Mouse (Mus musculus) brown adipose tissue, adult 24 weeks (tissue): ENCODE measurements at regions not wholly inside any gene's neighbourhood (a gene's known extent, or its start where the extent isn't known, plus 50 kb on each side); places are given as distances from the start of the nearest gene placed in this dataset.

Source experiments
- H3K27ac ChIP-seq: fragments of 200-500 bp; replicated peaks from 2 replicates; pipeline ENCODE4 v1.5.1; 2012; ENCODE audit warnings: low read depth, mild to moderate bottlenecking, low read length
- H3K4me1 ChIP-seq: fragments of 200-500 bp; 2 replicates; pipeline ENCODE4 v1.6.1; 2012; ENCODE audit warnings: low read length, mixed read lengths; ENCODE audit not compliant: control insufficient read depth, insufficient read depth, insufficient read length
- H3K4me3 ChIP-seq: fragments of 200-500 bp; 2 replicates; pipeline ENCODE4 v1.5.1; 2012; ENCODE audit warnings: low read depth, mild to moderate bottlenecking, low read length, moderate library complexity; ENCODE audit not compliant: insufficient read depth

DNA sequence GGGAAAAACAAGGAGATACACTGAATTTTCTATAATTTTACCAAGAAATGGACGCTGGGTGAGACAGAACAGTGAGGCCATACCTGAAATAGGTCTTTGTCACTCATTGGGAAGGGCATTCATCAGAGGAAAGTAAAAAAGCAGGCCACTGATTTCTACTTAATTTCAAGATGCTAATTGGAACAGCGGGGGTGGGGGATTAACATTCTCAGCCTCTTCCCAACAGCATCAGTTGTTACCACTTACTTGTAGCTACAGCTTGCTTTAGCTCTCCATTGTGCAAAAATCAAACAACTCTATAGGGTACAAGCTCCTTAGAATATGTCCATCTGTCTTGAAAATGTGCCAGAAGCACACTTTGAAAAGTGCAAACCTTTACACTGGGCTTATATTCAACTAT lies 580.2 kb downstream of the Psat1 start:
- no peaks in the 10 kb centered on the region for H3K4me1 ChIP-seq
- H3K27ac ChIP-seq: no peak overlapping the region
- H3K4me3 ChIP-seq: no peak overlapping the region

DNA sequence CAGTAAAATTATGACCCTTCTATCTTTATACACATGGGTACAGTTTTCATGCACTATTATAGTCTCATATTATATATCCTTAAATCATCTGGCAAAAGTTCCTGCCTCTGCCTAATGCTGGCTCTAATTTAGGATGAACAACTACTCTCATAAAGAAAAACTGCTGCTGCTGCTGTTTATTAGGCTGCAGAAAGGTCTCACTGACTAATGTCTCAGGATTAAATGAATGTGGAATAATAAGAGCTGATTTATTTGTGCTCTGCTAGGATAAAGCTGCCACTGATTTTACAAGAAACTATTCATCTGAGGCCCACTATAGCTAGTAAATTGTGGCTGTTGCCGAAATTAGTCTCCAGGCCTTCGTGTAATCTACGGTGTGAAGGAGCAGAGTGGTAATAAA lies 590.0 kb downstream of the Psat1 start:
- Histone ChIP-seq H3K4me1 (no peaks in the 10 kb centered on the region), H3K4me3 (no peak overlapping the region), H3K27ac (no peak overlapping the region)

DNA sequence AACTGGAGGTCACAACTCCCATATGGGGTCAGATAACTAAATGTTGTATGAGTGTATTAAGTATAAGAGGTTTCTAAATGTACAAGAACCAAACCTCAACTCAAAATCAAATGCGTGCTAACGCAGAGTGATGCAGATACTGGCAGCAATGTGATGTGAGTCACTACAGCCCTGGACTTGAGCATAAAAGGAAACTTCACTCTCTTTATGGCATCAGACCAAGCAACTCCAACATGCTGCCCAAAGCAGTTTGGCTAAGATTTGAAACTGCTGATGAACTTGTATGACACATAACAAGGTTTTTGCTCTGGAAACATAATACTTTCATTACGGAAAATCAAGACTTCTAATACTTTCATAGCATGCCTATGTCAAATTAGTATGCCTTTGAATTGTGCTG lies 598.8 kb downstream of the Psat1 start:
- Histone ChIP-seq H3K4me3 (no peak overlapping the region), H3K27ac (no peak overlapping the region)

DNA sequence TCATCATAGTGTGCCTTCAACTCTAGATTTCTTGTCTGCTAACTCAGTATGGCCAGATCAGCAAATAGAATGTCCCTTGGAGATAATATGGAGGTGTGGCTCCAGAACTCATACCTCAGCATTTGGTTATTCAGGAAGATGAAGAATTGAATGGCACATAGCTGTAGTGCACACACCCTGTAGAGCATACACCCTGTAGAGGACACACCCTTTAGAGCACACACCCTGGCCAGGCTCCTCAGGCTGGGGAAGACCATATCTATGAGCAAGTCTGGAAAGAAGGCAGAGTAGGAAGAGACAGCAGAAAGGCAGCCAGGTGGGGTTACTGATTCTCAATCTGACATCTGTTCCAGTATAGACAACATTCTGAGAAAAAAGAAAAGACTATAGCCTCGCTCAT lies 604.9 kb downstream of the Psat1 start:
- H3K4me3 ChIP-seq: no peak overlapping the region
- H3K4me1 ChIP-seq: no peaks in the 10 kb centered on the region
- no peak overlapping the region for H3K27ac ChIP-seq

More for the DNA sequence above, 598.8 kb downstream of the Psat1 start:
- no peaks in the 10 kb centered on the region for H3K4me1 ChIP-seq

DNA sequence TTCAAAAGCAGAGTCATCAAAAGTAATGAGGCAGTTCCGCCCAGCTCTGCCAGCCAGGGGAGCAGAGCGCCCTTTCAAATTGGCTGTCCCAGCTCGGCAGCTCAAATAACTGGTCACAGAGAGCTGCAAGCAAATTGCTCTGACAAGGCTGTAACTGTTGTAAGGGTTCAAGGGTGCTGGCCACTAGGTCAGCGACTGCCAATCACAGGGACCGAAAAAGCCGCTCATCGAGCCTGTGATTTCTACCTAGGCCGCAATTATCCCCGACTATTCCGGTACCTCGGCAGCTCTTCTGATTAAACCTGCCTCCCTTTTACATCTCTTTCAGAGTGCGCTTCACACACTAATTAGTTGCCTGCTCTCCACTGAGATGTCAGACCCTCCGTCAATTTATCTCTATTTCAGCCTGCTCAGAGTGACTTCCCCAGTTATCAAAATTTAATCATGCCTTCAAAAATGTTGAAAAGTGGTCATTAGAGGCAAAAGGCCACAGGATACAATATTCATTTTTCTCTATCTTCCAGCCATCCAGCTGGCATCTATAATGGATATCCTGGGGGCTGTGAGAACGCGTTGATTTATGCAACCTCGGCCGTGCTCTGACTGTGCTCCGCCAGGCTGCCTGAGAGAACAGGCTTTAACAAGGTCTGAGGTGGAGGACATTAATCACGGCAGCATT lies 606.7 kb downstream of the Psat1 start:
- Histone ChIP-seq H3K4me3 (no peak overlapping the region), H3K27ac (no peak overlapping the region), H3K4me1 (no peaks in the 10 kb centered on the region)

DNA sequence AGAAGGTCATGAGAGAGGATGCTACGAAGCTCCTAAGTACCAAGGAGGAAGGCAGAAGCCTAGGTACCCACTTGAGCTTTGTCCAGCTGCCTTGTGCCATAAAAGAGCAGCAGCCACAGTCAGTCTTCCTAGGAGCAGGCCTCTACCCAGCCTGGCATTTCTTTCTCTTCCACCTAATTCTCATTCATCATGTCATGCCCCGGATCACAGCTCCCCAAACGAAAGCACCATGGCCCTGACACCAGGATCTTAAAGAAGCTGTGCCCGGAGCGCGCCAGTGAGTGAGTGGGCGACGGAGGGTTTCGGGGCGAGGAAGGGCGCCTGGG lies 607.2 kb downstream of the Psat1 start:
- Histone ChIP-seq H3K4me1 (no peaks in the 10 kb centered on the region), H3K4me3 (no peak overlapping the region), H3K27ac (no peak overlapping the region)

DNA sequence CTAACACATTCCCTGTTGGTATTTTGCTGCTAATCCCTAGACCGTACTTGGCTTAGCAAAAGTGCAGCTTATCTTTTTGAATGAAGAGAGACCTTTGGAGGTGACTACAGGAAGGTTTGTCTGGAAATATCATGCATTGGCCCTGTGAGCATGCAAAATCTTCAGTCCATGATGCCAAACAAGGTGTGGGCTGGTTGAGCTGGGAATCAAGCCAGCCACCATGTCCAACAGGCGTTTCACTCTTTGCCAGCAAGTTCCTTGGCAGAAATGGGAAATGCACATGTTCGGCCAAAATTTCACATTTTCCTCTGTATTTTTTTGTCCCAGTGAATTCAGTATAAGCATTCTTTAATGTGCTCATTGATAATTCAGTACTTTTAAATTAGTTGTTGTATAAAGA lies 617.0 kb downstream of the Psat1 start:
- no peak overlapping the region for H3K4me3 ChIP-seq
- no peak overlapping the region for H3K27ac ChIP-seq
- H3K4me1 ChIP-seq: no peaks in the 10 kb centered on the region

DNA sequence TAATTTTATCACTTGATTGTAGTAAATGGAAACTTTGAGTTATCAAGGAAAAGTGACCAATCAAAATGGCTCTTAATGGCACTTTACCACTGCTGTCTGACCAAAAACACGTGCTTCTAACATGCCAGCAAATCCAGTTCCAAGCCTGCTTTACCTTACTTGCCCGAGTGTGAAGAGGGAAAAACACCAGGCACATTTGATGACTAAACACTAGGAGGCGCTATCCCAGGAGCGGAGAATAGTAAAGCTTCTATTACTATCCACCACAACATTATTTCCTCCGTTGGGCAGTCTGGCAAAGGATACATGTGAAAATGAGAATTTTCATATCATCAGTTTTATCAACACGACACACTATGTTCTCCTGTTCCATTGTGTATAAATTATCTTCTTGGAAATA lies 647.7 kb downstream of the Psat1 start:
- Histone ChIP-seq H3K27ac (no peak overlapping the region), H3K4me1 (no peaks in the 10 kb centered on the region), H3K4me3 (no peak overlapping the region)

DNA sequence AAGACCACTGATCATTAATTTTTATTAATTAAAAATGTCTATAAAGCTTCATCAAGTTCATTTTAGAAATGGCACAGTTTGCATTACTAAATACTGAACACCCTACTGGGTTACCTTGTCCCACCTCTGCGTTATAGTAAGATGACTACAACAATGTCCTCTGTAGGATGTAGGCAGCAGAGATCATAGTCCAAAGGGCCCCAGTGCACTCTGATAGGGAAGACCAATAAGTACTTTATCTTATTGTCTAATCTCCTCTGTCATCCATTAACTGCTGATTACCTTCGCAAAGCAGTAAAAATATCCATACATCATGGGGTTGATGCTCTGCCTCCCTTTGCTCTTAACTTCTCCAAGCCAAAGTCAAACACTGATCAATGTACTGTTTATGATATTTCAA lies 662.1 kb downstream of the Psat1 start:
- Histone ChIP-seq H3K27ac (no peak overlapping the region), H3K4me3 (no peak overlapping the region), H3K4me1 (no peaks in the 10 kb centered on the region)

DNA sequence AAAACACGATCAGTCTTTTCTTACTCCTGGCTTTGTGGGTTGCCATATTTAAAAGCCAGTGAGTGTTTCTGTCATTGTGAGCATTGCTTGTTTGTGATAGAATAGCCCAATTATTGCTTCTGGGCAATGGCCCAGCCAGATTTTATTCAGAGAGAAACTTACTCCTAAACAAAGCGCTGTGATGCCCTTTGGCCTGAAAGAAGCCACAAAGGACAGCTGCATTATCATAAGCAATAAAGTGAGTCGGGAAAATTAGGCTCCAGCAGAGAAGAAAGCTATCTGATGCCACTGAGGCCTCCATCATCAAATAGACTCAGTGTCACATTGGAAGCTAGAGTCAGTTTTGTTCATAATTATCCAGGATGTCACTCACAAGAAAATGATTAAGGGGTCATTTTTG lies 644.9 kb upstream of the Tle4 start:
- H3K4me1 ChIP-seq: no peaks in the 10 kb centered on the region
- no peak overlapping the region for H3K4me3 ChIP-seq
- H3K27ac ChIP-seq: no peak overlapping the region

DNA sequence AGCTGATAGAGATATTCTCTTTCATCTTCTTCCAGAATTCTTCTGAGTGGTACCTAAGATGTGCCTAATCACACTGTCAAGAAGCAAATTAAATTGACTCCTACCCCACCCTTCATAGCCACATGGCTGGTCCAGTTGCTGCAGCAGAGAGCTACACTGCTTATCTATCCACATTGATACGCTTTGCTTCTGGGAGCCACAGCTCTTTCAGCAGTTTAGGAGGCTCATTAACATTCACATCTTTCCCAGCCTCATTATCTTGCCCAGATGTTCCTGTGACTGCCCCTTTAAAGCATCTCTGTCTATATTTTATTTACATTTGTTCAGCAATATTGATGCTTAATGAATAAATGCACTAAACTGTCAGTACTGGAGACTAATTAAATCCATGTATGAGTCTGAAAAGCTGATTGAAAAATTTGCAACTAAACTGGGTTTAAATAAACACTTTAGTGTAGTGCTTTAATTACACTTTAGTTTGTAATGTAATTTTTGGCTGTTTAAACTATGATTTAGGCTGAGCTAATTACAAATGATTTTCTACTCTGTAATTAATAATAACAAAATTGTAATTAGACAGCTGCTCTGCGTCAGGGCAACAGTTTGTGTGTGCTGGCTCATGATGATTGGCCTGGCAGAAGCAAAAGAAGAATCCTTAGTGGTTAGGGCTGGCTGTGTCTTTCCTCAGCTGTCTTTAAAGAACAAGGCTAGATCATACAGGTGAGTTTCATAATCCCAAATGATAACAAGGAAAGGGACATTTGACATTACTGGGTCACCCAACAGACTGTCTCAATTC lies 632.5 kb upstream of the Tle4 start:
- Histone ChIP-seq H3K27ac (no peak overlapping the region), H3K4me1 (no peaks in the 10 kb centered on the region), H3K4me3 (no peak overlapping the region)

DNA sequence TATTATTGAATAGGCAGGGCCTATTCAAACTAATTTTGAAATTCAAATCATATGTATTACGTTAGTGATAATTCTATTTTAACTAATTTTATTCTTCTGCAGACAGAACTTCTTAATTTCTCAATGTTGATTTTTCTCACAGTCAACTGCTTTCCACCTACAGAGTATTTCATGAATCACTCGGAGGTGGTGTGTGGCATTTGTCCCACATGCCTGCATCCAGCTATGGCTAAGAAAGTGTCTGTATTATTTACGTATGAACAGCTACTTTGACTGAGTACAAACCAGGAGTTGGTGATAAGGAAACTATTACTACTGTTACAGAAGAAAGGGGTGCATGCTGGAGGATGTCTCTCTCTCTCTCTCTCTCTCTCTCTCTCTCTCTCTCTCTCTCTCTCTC lies 619.5 kb upstream of the Tle4 start:
- Histone ChIP-seq H3K27ac (no peak overlapping the region), H3K4me1 (no peaks in the 10 kb centered on the region)

DNA sequence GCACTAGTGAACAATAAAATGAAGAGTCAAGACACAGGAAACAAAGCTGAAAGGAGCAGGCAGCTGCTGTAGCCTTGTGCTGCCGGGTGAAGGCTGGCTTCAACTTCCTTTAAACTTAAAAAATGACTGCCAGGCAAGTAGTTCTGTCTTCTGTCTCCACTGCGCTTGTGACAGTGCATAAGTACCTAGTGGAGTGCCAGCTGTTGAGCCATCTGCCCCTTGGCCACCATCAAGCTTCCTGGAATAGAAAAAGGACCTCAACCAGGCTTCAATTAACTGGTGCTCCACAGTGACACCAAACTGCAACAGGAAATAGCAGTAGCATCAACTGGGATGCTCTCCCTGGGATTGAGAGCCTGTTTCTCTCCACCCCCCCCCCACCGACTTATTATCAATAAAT lies 616.8 kb upstream of the Tle4 start:
- Histone ChIP-seq H3K4me3 (no peak overlapping the region), H3K4me1 (no peaks in the 10 kb centered on the region), H3K27ac (no peak overlapping the region)

More for the DNA sequence above, 619.5 kb upstream of the Tle4 start:
- no peak overlapping the region for H3K4me3 ChIP-seq

DNA sequence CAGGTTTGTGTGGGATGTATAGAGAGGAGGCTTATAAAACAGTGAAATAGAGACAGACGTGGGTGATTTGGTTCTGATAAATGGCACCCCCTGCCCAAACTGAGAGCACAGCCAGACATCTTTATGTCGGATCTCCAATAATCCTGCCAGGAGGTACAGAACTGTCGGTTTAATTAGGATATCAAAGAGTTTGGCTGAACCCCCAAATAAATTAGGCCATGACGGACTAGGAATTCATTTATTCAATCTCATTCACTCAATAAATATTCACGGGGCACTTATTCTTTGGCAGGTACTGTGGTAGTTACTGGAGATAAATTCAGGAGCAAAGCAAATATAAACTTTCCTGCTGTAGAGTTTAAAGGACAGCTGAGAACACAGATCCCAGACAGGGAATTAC lies 615.0 kb upstream of the Tle4 start:
- Histone ChIP-seq H3K4me1 (no peaks in the 10 kb centered on the region), H3K4me3 (no peak overlapping the region), H3K27ac (no peak overlapping the region)

DNA sequence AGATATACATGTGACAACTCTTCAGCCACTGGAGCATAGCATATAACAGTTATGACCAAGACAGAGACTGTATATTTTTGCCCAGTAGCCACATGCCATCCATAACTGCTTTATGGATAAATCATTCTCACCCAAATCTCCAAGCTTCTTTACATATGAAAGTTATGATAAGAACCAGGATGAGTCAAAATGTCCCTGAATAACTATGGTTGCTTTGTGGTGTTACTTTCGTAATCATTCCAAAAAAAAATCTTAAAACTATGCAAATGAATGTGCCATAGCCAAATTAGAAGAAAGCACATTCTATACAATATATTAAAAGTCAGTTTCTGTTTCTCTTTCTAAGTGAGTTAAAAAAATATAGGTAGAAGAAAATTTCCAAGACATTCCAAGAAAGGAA lies 605.2 kb upstream of the Tle4 start:
- no peak overlapping the region for H3K4me3 ChIP-seq
- no peak overlapping the region for H3K27ac ChIP-seq

DNA sequence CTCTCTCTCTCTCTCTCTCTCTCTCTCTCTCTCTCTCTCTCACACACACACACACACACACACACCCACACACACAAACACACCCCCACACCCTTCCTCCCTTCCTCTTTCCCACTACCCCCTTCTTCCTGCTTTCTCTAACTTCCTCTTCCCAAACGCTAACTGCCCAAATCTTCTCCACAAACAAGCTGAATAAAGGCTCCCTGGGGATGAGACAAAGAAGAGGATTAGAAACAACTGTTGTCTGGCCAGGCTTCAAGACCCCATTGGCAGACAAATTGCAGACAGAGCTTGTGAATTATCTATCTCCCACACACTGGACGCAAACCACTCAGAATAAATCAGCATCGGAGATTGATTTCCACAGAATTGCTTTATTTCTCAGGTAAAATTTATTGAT lies 603.4 kb upstream of the Tle4 start:
- no peak overlapping the region for H3K4me3 ChIP-seq
- H3K4me1 ChIP-seq: no peaks in the 10 kb centered on the region
- H3K27ac ChIP-seq: no peak overlapping the region

More for the DNA sequence above, 605.2 kb upstream of the Tle4 start:
- no peaks in the 10 kb centered on the region for H3K4me1 ChIP-seq
